Mouse (Mus musculus): ENCODE measurements around the gene Usp30. TPM values are rescaled to one million over a fixed set of nuclear protein-coding genes. Genes with fewer than 3 reads are reported as not detected.

Gene Usp30
- polyA plus RNA-seq, 1 experiment from 2014 or later, result 12.7 TPM

DNA sequence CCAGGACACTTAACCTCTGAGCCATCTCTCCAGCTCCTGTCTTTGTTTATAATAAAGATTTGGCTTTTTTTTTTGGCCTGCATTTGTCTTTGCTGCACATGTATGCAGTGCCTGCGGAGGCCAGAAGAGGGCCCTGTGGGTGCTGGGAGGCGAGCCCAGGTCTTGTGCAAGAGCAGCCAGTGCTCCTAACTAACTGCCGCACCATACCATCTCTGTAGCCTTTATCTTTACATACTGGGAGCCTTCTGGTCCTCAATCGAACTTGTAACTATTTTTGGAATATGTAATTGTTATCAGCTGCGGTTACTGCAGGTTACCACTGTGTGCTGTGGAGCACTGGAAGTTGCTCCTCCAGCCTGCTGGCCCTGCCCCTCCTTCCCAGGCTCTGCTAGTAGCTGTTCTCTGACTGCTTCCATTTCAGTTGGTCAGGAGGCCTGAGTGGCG lies 68.9 kb downstream of the Usp30 start:
- Histone ChIP-seq H3K36me3 (replicated peaks) (peaks cover 70% of the 10 kb centered on the region), H3K27ac (no peak overlapping the region), H3K4me1 (peaks cover 54% of the 10 kb centered on the region), H3K9me3 (no peaks in the 10 kb centered on the region), H3K4me3 (no peak overlapping the region), H3K27me3 (ENCODE audit: poor library complexity, severe bottlenecking) (no peaks in the 10 kb centered on the region)
- WGBS, result 77% methylated on average over 6 of the region's 6 CpGs
- no peak for DNase-seq (ENCODE audit: extremely low spot score, low spot score)

DNA sequence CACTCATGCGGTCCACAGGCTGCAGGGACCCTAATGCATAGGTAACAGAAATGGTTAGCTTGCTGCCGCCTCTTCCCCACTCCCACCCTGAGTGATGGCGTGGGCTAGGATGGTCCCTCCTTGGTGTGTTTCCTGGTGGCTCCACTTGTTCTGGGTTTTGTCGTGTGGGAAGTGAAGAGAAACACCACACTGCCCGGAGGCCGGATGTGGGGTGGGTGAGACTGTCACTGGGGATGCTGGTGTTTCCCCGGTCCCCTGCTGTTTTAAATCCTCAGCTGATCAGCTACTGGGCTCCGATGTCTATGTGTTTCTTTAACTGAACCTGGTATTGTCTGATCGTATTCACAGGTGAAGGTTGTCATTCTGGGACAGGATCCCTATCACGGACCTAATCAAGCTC lies 70.3 kb downstream of the Usp30 start:
- Histone ChIP-seq H3K36me3 (replicated peaks) (peaks cover 84% of the 10 kb centered on the region), H3K27me3 (ENCODE audit: poor library complexity, severe bottlenecking) (no peaks in the 10 kb centered on the region), H3K27ac (no peak overlapping the region), H3K9me3 (no peaks in the 10 kb centered on the region), H3K4me3 (no peak overlapping the region), H3K4me1 (peaks cover 45% of the 10 kb centered on the region)
- DNase-seq (ENCODE audit: extremely low spot score, low spot score), result no peak
- 89% methylated on average over 10 of the region's 10 CpGs for WGBS

DNA sequence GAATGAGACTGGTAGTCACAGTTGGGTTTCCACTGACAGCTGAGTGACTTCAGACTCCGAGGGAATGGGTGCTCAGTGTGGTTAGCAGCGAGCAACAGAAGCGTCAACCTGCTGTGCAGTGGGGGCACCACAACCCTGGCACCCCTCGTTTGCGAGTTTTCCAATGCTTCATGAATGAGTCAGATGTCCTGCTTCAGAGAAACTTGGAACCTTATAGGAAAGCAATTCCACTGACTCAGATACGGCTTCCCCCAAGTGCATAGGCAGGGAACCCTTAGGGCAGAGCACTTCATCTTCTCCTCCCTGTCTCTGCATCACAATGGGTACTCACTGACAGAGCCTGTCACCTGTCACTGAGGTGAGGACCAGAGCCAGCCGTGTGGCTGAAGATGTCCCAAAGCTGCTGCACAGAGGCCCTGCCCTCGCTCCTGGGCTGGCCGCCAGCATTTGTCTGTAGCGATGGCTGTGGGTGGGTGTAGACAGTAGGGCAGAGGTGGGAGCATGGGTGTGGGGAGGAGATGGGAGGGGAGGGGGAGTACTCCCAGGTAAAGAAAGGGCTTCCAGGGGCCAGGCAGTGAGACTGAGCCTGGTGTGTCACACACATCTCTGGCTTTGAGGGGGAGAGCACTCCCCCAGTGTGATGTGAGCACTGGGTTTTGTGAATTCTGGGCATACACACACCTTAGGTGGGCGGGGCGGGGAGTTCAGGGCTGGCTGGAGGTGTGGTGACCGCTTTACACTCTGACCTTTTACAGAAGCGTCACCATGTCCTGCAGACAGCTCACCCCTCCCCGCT lies 72.4 kb downstream of the Usp30 start:
- Histone ChIP-seq H3K36me3 (replicated peaks) (peaks cover 86% of the 10 kb centered on the region), H3K27me3 (ENCODE audit: poor library complexity, severe bottlenecking) (no peaks in the 10 kb centered on the region), H3K27ac (no peak overlapping the region), H3K9me3 (no peaks in the 10 kb centered on the region), H3K4me1 (peaks cover 28% of the 10 kb centered on the region), H3K4me3 (no peak overlapping the region)
- 91% methylated on average over 15 of the region's 15 CpGs for WGBS
- DNase-seq (ENCODE audit: extremely low spot score, low spot score), result no peak

DNA sequence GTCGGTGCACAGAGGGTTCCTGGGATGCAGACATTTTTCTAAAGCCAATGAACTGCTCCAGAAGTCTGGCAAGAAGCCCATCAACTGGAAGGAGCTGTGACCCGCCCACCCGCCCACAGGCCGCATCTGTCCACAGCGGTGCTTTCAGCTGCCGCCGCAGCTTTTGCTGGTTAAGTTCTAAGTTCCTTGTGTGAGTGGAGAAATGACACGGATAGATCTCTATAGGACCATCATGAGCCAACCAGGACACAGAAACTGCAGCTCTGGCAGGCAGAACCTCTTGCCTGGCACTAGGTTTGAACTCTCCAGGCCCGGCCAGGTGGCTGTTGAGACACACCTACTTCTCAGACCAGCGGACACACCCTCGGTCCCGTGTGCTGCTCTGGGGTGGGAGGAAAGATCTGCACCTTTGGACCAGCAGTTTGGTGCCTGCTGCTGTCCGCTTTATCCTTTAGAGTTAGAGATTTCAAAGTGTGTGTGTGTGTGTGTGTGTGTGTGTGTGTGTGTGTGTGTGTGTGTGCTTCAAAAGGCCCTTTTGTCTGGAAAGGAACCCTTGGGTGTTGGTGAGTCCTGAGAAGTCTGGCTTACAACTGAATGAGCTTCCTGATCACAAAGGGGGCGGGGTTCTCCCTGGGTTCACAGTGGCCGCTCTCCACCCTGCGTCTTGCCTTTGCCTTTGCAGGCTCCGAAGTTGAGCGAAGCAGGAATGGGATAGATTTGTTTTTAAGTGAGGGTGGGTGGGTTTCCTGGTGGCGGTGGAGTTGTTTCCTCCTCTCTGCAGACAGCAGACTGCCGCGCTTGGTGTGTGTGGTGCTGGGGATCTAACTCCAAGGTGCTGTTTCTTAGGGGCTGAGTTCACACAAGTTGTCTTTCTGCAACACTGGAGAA lies 73.3 kb downstream of the Usp30 start:
- H3K4me3 ChIP-seq, result no peak overlapping the region
- no peak overlapping the region for H3K27ac ChIP-seq
- DNase-seq (ENCODE audit: extremely low spot score, low spot score), result no peak
- H3K27me3 ChIP-seq (ENCODE audit: poor library complexity, severe bottlenecking), result no peaks in the 10 kb centered on the region
- H3K36me3 ChIP-seq (replicated peaks), result peaks cover 77% of the 10 kb centered on the region
- no peaks in the 10 kb centered on the region for H3K9me3 ChIP-seq
- H3K4me1 ChIP-seq, result peaks cover 20% of the 10 kb centered on the region
- 86% methylated on average over 21 of the region's 21 CpGs for WGBS

DNA sequence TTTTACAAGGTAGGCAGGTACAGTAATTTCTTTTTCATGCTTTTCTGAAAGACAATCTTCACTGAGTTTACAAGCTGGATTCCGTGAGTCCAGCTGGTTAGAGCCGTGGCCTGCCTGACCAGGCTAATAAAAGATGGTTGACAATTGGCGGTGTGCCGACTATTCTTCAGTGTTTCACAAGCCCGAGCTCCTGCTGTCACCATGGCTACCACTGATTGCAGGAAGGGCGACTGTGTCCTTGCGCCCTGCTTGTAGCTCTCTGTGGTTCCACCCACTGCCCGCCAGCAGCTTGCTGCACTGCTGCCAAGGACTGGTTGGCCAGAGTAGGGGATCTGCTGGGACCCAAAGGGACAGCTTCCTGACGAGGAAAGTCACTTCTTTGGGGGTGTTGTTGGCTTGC lies 73.9 kb downstream of the Usp30 start:
- peaks cover 71% of the 10 kb centered on the region for H3K36me3 ChIP-seq (replicated peaks)
- no peak overlapping the region for H3K4me3 ChIP-seq
- WGBS, result 66% methylated on average over 9 of the region's 9 CpGs
- H3K27me3 ChIP-seq (ENCODE audit: poor library complexity, severe bottlenecking), result no peaks in the 10 kb centered on the region
- H3K4me1 ChIP-seq, result peaks cover 20% of the 10 kb centered on the region
- no peak overlapping the region for H3K27ac ChIP-seq
- DNase-seq (ENCODE audit: extremely low spot score, low spot score), result no peak
- no peaks in the 10 kb centered on the region for H3K9me3 ChIP-seq

DNA sequence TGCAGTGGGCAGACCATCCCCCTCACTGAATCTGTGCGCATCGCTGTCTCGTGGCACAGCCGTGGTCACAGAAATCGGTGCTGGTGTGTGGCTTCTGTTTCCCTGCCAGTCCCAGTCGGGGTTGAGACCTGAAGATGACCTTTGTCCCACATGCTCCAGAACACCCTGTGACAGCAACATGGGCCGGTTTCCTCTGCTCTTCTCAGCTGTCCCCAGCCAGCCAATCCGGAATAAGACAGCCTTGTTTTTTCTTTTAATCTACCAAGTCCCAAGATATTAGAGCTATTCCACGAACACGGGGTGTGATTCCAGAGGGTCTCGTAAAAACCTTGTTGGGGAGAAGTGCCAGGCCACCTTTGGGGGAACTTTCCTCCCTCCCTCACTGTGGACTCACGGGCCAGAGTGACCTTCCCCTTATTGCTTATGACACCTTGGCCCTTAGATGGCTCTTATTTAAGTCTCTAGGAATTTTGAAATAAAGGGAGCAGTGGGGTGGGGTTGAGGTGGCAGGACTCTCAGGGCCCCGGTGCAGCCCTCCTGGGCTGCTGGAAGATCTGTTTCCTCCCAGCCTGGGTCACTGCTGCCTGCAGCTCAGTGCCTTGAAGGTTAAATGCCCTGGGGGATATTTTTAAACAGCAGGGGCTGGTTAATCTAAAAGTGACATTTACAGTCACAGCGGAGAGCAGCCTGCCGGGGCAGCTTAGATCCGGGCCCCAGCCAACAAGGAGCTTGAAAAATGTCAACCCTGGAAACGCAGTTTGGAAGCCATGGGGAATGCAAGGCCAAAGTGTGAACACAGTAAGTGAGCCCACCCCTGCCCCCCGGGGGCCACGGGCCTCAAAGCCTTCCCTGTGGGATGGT lies 81.0 kb downstream of the Usp30 start, which contains the start of gene Acacb:
TSS of gene Acacb (plus strand) at position 508 of the 861 bp plus-strand sequence.
- Histone ChIP-seq H3K27ac (no peak within 1 kb of the TSS), H3K27me3 (ENCODE audit: poor library complexity, severe bottlenecking) (no peaks in the 10 kb centered on the region), H3K4me3 (no peak within 1 kb of the TSS), H3K9me3 (no peaks in the 10 kb centered on the region), H3K4me1 (peaks cover 28% of the 10 kb centered on the region), H3K36me3 (replicated peaks) (no peaks in the 10 kb centered on the region)
- 56% methylated on average over 19 of the region's 19 CpGs for WGBS
- no peak for DNase-seq (ENCODE audit: extremely low spot score, low spot score)

DNA sequence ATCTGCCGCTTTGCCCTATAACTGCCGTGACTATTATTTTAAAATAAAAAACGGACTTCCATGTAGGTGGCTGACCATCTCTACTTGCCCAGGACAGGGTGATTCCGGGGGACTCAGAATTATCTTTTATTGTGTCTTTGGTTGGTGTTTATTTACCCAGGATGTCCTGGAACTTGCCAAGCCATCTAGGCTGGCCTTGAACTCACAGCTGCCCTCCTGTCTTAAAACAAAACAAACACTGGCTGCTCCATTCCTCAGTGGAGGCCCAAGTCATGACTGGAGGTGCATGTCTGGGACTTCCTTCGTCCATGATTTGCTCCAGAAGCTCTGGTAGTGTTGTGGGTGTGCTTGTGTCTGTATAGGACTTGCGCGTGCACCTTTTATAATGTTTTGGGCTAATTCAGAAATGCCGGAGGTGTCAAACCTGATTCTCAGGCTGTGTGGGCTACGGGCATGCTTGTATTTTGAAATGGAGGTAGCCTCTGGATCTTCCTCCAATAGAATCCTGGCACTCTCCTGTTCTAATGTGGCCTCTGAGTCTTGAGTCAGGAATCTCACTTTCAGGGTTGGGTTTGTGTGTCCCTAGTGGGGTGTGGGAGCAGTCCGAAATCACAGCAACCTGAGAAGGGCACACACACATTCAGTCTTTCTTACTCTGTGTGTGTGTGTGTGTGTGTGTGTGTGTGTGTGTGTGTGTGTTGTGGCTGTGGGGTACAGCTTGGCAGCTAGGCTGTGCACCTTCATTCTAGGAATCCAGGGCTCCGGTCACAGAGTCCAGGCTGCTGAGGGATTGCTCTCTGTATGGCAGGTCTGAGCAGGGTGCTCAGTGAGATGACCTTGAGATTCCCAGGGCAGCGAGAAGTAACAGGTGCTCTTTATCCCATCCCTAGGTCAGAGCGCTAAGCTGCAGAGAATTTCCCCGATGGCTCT lies 82.0 kb downstream of the Usp30 start:
- Histone ChIP-seq H3K4me3 (no peak overlapping the region), H3K27ac (no peak overlapping the region), H3K36me3 (replicated peaks) (no peaks in the 10 kb centered on the region), H3K27me3 (ENCODE audit: poor library complexity, severe bottlenecking) (no peaks in the 10 kb centered on the region), H3K9me3 (no peaks in the 10 kb centered on the region), H3K4me1 (peaks cover 28% of the 10 kb centered on the region)
- 89% methylated on average over 14 of the region's 14 CpGs for WGBS
- DNase-seq (ENCODE audit: extremely low spot score, low spot score), result no peak

DNA sequence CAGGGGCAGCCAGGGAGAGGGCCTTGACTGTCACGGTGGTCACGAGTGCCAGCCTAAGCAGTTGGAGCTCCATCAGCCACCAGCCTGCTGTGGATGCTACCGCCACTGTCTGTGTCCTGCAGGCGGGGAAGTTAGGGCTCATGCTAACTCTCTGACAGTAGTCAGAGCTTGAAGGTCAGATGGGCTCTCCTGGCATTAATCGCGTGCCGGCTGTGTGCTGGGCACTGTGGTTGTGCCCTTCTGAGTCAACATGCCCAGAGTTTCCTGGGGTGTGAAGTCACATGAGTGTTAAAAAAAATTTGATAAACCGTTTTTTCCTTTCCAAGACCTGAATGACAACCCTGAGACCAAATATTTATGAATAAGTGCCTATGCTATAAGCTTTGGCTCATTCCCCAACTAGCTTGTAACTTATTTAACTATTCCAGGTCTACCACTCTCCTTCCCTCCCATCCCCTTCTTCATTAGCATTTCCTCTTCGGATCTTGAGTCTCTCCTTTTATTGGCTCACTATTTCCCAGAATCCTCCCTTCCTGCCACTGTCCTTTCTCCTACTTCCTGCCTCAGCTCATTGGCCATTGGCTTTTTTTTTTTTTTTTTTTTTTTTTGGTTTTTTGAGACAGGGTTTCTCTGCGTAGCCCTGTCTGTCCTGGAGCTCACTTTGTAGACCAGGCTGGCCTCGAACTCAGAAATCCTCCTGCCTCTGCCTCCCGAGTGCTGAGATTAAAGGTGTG lies 87.3 kb downstream of the Usp30 start:
- no peak for DNase-seq (ENCODE audit: extremely low spot score, low spot score)
- Histone ChIP-seq H3K4me3 (no peak overlapping the region), H3K27me3 (ENCODE audit: poor library complexity, severe bottlenecking) (no peaks in the 10 kb centered on the region), H3K9me3 (no peaks in the 10 kb centered on the region), H3K4me1 (peaks cover 15% of the 10 kb centered on the region), H3K36me3 (replicated peaks) (no peaks in the 10 kb centered on the region), H3K27ac (no peak overlapping the region)
- WGBS, result 92% methylated on average over 12 of the region's 12 CpGs

DNA sequence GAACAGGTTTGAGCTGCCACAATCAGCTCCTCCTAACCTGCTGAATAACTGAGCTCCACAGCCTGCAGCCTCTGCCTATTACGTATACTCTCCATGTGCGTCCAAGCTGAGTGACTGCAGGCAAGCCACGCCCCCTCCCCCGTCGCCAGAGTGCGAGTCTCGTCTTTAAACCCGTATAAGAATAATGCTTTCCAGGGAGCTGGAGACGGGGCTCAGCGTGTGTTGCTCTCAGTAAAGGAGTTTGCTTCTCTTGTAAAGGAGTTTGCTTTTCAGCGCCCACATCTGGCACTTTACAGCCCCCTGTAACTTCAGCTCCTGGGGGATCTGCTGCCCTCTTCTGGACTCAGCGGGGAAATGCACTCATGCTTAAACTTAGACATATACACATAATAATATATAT lies 88.2 kb downstream of the Usp30 start:
- Histone ChIP-seq H3K36me3 (replicated peaks) (no peaks in the 10 kb centered on the region), H3K4me1 (peaks cover 15% of the 10 kb centered on the region), H3K27me3 (ENCODE audit: poor library complexity, severe bottlenecking) (no peaks in the 10 kb centered on the region), H3K9me3 (no peaks in the 10 kb centered on the region), H3K27ac (no peak overlapping the region), H3K4me3 (peak overlapping the region; percentile 51)
- 6% methylated on average over 12 of the region's 12 CpGs for WGBS
- peak; percentile 41 for DNase-seq (ENCODE audit: extremely low spot score, low spot score)

DNA sequence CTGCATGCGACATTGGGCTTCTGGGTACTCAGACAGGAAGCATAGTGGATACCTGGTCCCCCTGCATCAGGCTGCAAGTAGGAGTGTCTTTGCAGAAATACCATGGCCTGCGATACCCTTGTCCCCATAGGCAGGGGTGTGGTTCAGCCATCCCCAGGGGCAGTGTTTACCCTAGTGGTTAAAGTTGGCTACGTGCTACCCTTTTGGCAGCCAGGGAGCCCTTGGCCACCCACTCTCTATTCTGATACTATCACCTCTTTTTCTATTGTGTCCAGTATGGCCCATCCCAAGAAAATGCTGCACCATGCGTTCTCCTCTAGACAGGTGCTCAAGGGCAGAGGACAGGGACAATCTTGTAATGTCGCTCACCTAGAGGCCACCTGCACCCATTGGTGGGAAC lies 89.5 kb downstream of the Usp30 start:
- H3K9me3 ChIP-seq, result no peaks in the 10 kb centered on the region
- no peak for DNase-seq (ENCODE audit: extremely low spot score, low spot score)
- H3K36me3 ChIP-seq (replicated peaks), result no peaks in the 10 kb centered on the region
- H3K27me3 ChIP-seq (ENCODE audit: poor library complexity, severe bottlenecking), result no peaks in the 10 kb centered on the region
- H3K27ac ChIP-seq, result no peak overlapping the region
- peaks cover 15% of the 10 kb centered on the region for H3K4me1 ChIP-seq
- WGBS, result 85% methylated on average over 5 of the region's 5 CpGs
- no peak overlapping the region for H3K4me3 ChIP-seq
